Mouse (Mus musculus): ENCODE data around the gene Samd5. TPM values are rescaled to one million over a fixed set of nuclear protein-coding genes. Genes with fewer than 3 reads are reported as not detected.

The Samd5 gene
- polyA plus RNA-seq, 2 experiments, result 0.29 to 0.41 TPM

DNA sequence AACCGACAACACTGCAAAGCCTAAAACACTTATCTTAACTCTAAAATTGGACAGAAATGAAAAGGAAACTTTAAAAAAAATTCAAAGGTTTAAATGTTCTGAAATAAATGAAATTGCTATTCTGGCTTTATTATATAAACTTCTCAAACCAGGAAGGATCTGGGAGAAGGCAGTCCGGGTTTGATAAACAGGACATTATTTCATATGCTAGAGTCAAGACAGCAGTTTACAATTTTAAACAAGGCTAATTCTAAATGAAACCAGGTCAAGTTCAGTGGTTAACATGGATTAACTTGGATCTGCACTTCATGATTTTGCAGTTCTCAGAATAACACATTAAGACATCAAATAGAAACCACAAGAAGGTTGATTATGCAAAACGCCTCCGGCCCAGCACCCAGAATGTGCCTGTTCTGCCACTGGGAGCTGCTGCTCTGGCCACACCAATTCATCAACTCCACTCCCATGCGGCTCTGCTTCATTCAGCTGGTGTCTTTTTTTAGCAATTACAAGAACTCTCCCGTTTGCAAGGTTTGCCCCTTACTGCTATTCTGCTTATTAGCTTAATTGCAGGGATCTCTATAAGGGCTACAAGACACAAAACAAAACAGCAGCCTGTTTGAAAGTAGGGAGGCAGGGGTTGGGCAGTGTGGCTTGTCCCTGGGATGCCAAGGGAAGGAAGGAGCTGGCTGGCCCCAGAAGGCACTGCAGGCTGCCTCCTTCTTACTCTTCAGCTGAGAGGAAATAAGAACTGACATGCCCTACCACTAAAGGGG, 24.8 kb downstream of the Samd5 start:
- no peak overlapping the region for H3K27ac ChIP-seq
- H3K4me2 ChIP-seq (ENCODE audit: low read depth), result no peak overlapping the region
- 46% methylated on average over 6 of the region's 6 CpGs for WGBS (ENCODE audit: insufficient replicate concordance)

GRCm38 (mm10) chr10:9648464-9648863, 26.5 kb downstream of the Samd5 start:
- ATAC-seq (ENCODE audit: insufficient read depth), result no peak
- no peaks in the 10 kb centered on the region for H3K4me1 ChIP-seq (replicated peaks; ENCODE audit: control insufficient read depth in 2 of 2, insufficient read depth in 2 of 2, low read length in 1 of 2)
- no peak overlapping the region for H3K27ac ChIP-seq
- H3K27me3 ChIP-seq (ENCODE audit: control insufficient read depth, insufficient read depth, low read length), result no peaks in the 10 kb centered on the region
- no peak overlapping the region for H3K4me3 ChIP-seq (ENCODE audit: insufficient read depth in 1 of 2, low read depth in 2 of 2, low read length in 2 of 2)
- TF ChIP-seq CTCF (IDR thresholded peaks at IDR 0.05; ENCODE audit: low read depth) (no peak), EP300 (IDR thresholded peaks at IDR 0.05; ENCODE audit: low read depth) (no peak)
- 61% methylated on average over 2 of the region's 2 CpGs for WGBS (ENCODE audit: insufficient replicate concordance)
- H3K36me3 ChIP-seq (replicated peaks; ENCODE audit: control insufficient read depth, insufficient read depth, low read depth), result no peaks in the 10 kb centered on the region
- H3K4me2 ChIP-seq (ENCODE audit: low read depth), result no peak overlapping the region
- H3K9me3 ChIP-seq (ENCODE audit: control insufficient read depth, low read length), result no peaks in the 10 kb centered on the region
- DNase-seq (ENCODE audit: low read depth in 3 of 3, low spot score in 3 of 3), result no peak
- no peak overlapping the region for H3K9ac ChIP-seq (replicated peaks)

More for the DNA sequence above, 24.8 kb downstream of the Samd5 start:
- TF ChIP-seq EP300 (IDR thresholded peaks at IDR 0.05; ENCODE audit: low read depth) (no peak), CTCF (IDR thresholded peaks at IDR 0.05; ENCODE audit: low read depth) (no peak)
- H3K36me3 ChIP-seq (replicated peaks; ENCODE audit: control insufficient read depth, insufficient read depth, low read depth), result no peaks in the 10 kb centered on the region
- H3K4me1 ChIP-seq (replicated peaks; ENCODE audit: control insufficient read depth in 2 of 2, insufficient read depth in 2 of 2, low read length in 1 of 2), result no peaks in the 10 kb centered on the region
- H3K4me3 ChIP-seq (ENCODE audit: insufficient read depth in 1 of 2, low read depth in 2 of 2, low read length in 2 of 2), result no peak overlapping the region
- ATAC-seq (ENCODE audit: insufficient read depth) (no peak), DNase-seq (ENCODE audit: low read depth in 3 of 3, low spot score in 3 of 3) (no peak)
- H3K27me3 ChIP-seq (ENCODE audit: control insufficient read depth, insufficient read depth, low read length), result no peaks in the 10 kb centered on the region
- H3K9ac ChIP-seq (replicated peaks), result no peak overlapping the region
- H3K9me3 ChIP-seq (ENCODE audit: control insufficient read depth, low read length), result no peaks in the 10 kb centered on the region

DNA sequence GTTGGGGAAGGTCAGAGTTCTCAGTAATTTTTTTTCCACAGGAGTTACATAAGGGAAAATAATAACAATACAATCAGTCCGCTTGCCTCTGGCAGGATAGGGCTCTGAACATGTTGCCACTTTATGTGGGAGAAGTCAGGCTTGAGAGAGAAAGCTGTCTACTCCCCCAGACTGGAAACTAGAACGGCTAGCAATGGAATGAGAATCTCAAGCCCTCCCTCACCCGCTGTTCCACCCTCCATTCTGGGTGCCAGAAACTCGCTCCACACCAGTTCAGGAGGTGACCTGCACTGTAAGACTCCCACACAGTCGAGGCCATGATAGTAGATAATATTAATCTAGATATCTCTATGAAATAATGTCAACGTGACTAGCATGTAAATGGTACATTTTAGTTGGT, 27.3 kb downstream of the Samd5 start:
- ATAC-seq (ENCODE audit: insufficient read depth), result no peak
- TF ChIP-seq CTCF (IDR thresholded peaks at IDR 0.05; ENCODE audit: low read depth), result no peak
- TF ChIP-seq EP300 (IDR thresholded peaks at IDR 0.05; ENCODE audit: low read depth), result no peak
- H3K27me3 ChIP-seq (ENCODE audit: control insufficient read depth, insufficient read depth, low read length), result no peaks in the 10 kb centered on the region
- H3K27ac ChIP-seq, result no peak overlapping the region
- 50% methylated on average over 6 of the region's 6 CpGs for WGBS (ENCODE audit: insufficient replicate concordance)
- H3K4me3 ChIP-seq (ENCODE audit: insufficient read depth in 1 of 2, low read depth in 2 of 2, low read length in 2 of 2), result no peak overlapping the region
- H3K9me3 ChIP-seq (ENCODE audit: control insufficient read depth, low read length), result no peaks in the 10 kb centered on the region
- H3K4me1 ChIP-seq (replicated peaks; ENCODE audit: control insufficient read depth in 2 of 2, insufficient read depth in 2 of 2, low read length in 1 of 2), result no peaks in the 10 kb centered on the region
- H3K36me3 ChIP-seq (replicated peaks; ENCODE audit: control insufficient read depth, insufficient read depth, low read depth), result no peaks in the 10 kb centered on the region
- no peak overlapping the region for H3K4me2 ChIP-seq (ENCODE audit: low read depth)
- H3K9ac ChIP-seq (replicated peaks), result no peak overlapping the region
- DNase-seq (ENCODE audit: low read depth in 3 of 3, low spot score in 3 of 3), result no peak

GRCm38 (mm10) chr10:9646391-9646790, 28.6 kb downstream of the Samd5 start:
- no peaks in the 10 kb centered on the region for H3K9me3 ChIP-seq (ENCODE audit: control insufficient read depth, low read length)
- no peak overlapping the region for H3K4me3 ChIP-seq (ENCODE audit: insufficient read depth in 1 of 2, low read depth in 2 of 2, low read length in 2 of 2)
- H3K4me2 ChIP-seq (ENCODE audit: low read depth), result no peak overlapping the region
- ATAC-seq (ENCODE audit: insufficient read depth) (no peak), DNase-seq (ENCODE audit: low read depth in 3 of 3, low spot score in 3 of 3) (no peak)
- H3K36me3 ChIP-seq (replicated peaks; ENCODE audit: control insufficient read depth, insufficient read depth, low read depth), result no peaks in the 10 kb centered on the region
- H3K4me1 ChIP-seq (replicated peaks; ENCODE audit: control insufficient read depth in 2 of 2, insufficient read depth in 2 of 2, low read length in 1 of 2), result no peaks in the 10 kb centered on the region
- TF ChIP-seq EP300 (IDR thresholded peaks at IDR 0.05; ENCODE audit: low read depth) (no peak), CTCF (IDR thresholded peaks at IDR 0.05; ENCODE audit: low read depth) (no peak)
- no peaks in the 10 kb centered on the region for H3K27me3 ChIP-seq (ENCODE audit: control insufficient read depth, insufficient read depth, low read length)
- 62% methylated on average over 3 of the region's 3 CpGs for WGBS (ENCODE audit: insufficient replicate concordance)
- H3K27ac ChIP-seq, result no peak overlapping the region
- no peak overlapping the region for H3K9ac ChIP-seq (replicated peaks)

GRCm38 (mm10) chr10:9643531-9643930, 31.5 kb downstream of the Samd5 start:
- Histone ChIP-seq H3K9ac (replicated peaks) (no peak overlapping the region), H3K27me3 (ENCODE audit: control insufficient read depth, insufficient read depth, low read length) (no peaks in the 10 kb centered on the region), H3K9me3 (ENCODE audit: control insufficient read depth, low read length) (no peaks in the 10 kb centered on the region), H3K4me3 (ENCODE audit: insufficient read depth in 1 of 2, low read depth in 2 of 2, low read length in 2 of 2) (no peak overlapping the region), H3K4me1 (replicated peaks; ENCODE audit: control insufficient read depth in 2 of 2, insufficient read depth in 2 of 2, low read length in 1 of 2) (no peaks in the 10 kb centered on the region), H3K27ac (no peak overlapping the region), H3K36me3 (replicated peaks; ENCODE audit: control insufficient read depth, insufficient read depth, low read depth) (no peaks in the 10 kb centered on the region), H3K4me2 (ENCODE audit: low read depth) (no peak overlapping the region)
- TF ChIP-seq CTCF (IDR thresholded peaks at IDR 0.05; ENCODE audit: low read depth), result no peak
- TF ChIP-seq EP300 (IDR thresholded peaks at IDR 0.05; ENCODE audit: low read depth), result no peak
- WGBS (ENCODE audit: insufficient replicate concordance), result 55% methylated on average over 6 of the region's 6 CpGs
- no peak for ATAC-seq (ENCODE audit: insufficient read depth)
- no peak for DNase-seq (ENCODE audit: low read depth in 3 of 3, low spot score in 3 of 3)
